Mouse (Mus musculus): ENCODE measurements around the gene Dcxr. TPM values are rescaled to one million over a fixed set of nuclear protein-coding genes. Genes with fewer than 3 reads are reported as not detected.
"Not testable (repeated sequence)": the region's sequence is repeated elsewhere in the genome, so short reads cannot be mapped to it uniquely, and the experiment has no call there.

Dcxr gene
- 6.5 and 7.3 TPM in 2 replicates for polyA plus RNA-seq (2015; fragmentation: Nextera tagmentation; extraction: Ambion mirVana)

- WGBS, result 1% methylated on average over 14 of the region's 14 CpGs
These were observed at the start of gene Dcxr for GRCm38 (mm10) chr11:120727169-120727527. Gene Dcxr, minus strand, starts transcription at chr11:120727281.

GRCm38 (mm10) chr11:120775774-120776469 is 48.8 kb upstream of the Dcxr start:
- Histone ChIP-seq H3K27ac (no peak overlapping the region), H3K4me1 (replicated peaks) (peaks cover 13% of the 10 kb centered on the region; the same call in 1 of the 2 replicates), H3K36me3 (peaks cover 13% of the 10 kb centered on the region), H3K4me2 (replicated peaks) (no peak overlapping the region), H3K9me3 (no peaks in the 10 kb centered on the region), H3K4me3 (replicated peaks) (no peak overlapping the region), H3K27me3 (no peaks in the 10 kb centered on the region), H3K9ac (replicated peaks) (no peak overlapping the region)
- peak; percentile 88 for ATAC-seq
- whole genome bisulfite sequencing, result 27% methylated on average over 15 of the region's 15 CpGs

More at GRCm38 (mm10) chr11:120727169-120727527, at the start of gene Dcxr:
- peak within 1 kb of the TSS; percentile 81 for H3K4me2 ChIP-seq (replicated peaks)
- H3K27ac ChIP-seq, result no peak within 1 kb of the TSS
- no peaks in the 10 kb centered on the region for H3K36me3 ChIP-seq
- H3K4me1 ChIP-seq (replicated peaks), result peaks cover 20% of the 10 kb centered on the region
- no peaks in the 10 kb centered on the region for H3K9me3 ChIP-seq
- peak within 1 kb of the TSS; percentile 65 for H3K9ac ChIP-seq (replicated peaks)
- peak within 1 kb of the TSS; percentile 49 for H3K4me3 ChIP-seq (replicated peaks)
- peaks cover 49% of the 10 kb centered on the region for H3K27me3 ChIP-seq
- peak; percentile 86 for ATAC-seq

- no peaks in the 10 kb centered on the region for H3K9me3 ChIP-seq
- H3K27ac ChIP-seq, result no peak overlapping the region
- no peak overlapping the region for H3K4me2 ChIP-seq (replicated peaks)
- 87% methylated on average over 7 of the region's 7 CpGs for WGBS
- H3K27me3 ChIP-seq, result no peaks in the 10 kb centered on the region
- peaks cover 13% of the 10 kb centered on the region; the same call in 1 of the 2 replicates for H3K4me1 ChIP-seq (replicated peaks)
- no peak overlapping the region for H3K4me3 ChIP-seq (replicated peaks)
- ATAC-seq, result no peak
- H3K36me3 ChIP-seq, result no peaks in the 10 kb centered on the region
- no peak overlapping the region for H3K9ac ChIP-seq (replicated peaks)
These were observed 46.5 kb upstream of the Dcxr start for GRCm38 (mm10) chr11:120773463-120774190.

DNA sequence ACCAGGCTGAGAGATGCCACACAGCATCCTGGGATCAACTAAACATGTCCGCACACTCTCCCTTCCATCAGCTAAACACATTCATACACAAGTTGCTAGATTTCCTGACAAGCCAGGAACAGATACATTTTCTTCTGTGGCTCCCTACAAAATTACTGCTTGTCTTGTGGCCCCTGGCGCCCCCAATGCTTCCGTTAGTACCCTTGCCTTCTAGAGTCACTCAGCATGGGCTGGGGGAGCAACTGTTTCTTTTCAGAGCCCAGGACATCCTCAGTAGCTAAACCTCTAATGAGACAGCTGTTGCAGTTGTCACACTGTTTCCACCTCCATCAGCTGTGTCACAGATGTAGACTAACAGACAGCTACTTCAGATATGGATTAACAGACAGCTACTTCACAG is 45.7 kb upstream of the Dcxr start:
- 81% methylated on average over 3 of the region's 3 CpGs for WGBS

DNA sequence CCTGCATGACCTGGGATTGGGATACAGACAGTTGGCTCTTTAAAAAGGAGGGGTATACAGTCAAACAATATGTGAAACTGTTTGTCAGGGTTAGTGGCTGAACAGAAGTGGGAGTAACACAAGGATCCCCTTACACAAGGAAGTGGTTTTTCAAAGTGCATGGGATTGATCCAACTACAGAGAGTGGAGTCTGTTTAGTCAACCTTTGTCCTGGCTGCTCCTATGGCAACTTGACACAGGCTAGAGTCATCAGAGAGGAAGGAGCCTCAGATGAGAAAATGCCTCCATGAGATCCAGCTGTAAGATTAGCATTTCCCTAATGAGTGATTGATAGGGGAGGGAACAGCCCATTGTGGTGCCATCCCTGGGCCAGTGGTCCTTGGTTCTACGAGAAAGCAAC is 41.1 kb upstream of the Dcxr start:
- H3K36me3 ChIP-seq, result no peaks in the 10 kb centered on the region
- no peaks in the 10 kb centered on the region for H3K27me3 ChIP-seq
- no peak for ATAC-seq
- no peak overlapping the region for H3K27ac ChIP-seq
- 62% methylated on average over 1 of the region's 1 CpGs for WGBS
- H3K4me3 ChIP-seq (replicated peaks), result no peak overlapping the region
- no peaks in the 10 kb centered on the region for H3K4me1 ChIP-seq (replicated peaks)
- H3K9ac ChIP-seq (replicated peaks), result no peak overlapping the region
- H3K9me3 ChIP-seq, result no peaks in the 10 kb centered on the region
- H3K4me2 ChIP-seq (replicated peaks), result no peak overlapping the region

More for the DNA sequence above, 45.7 kb upstream of the Dcxr start:
- no peak overlapping the region for H3K9ac ChIP-seq (replicated peaks)
- H3K4me1 ChIP-seq (replicated peaks), result peaks cover 13% of the 10 kb centered on the region; the same call in 1 of the 2 replicates
- ATAC-seq, result no peak
- H3K9me3 ChIP-seq, result no peaks in the 10 kb centered on the region
- H3K4me3 ChIP-seq (replicated peaks), result no peak overlapping the region
- no peaks in the 10 kb centered on the region for H3K27me3 ChIP-seq
- no peak overlapping the region for H3K27ac ChIP-seq
- no peaks in the 10 kb centered on the region for H3K36me3 ChIP-seq
- H3K4me2 ChIP-seq (replicated peaks), result no peak overlapping the region

DNA sequence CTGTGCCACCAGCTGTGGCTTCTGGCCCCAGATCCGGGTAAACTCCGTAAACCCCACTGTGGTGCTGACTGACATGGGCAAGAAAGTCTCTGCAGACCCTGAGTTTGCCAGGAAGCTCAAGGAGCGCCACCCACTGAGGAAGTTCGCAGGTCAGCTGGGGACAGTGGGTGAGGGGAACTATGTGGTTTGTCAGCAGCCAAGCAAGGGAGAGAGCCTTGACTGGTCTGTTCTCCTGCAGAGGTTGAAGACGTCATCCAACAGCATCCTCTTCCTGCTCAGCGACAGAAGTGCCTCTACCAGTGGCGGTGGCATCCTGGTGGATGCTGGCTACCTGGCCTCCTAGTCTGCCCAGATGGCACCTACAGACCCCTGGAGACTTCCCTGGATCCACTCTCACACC is 39.9 kb upstream of the Dcxr start:
- H3K9me3 ChIP-seq; H3K27me3 ChIP-seq; H3K27ac ChIP-seq; H3K4me3 ChIP-seq (replicated peaks); H3K4me2 ChIP-seq (replicated peaks); H3K36me3 ChIP-seq; ATAC-seq; H3K9ac ChIP-seq (replicated peaks); H3K4me1 ChIP-seq (replicated peaks): not testable (repeated sequence)
- 77% methylated on average over 4 of the region's 7 CpGs for WGBS

GRCm38 (mm10) chr11:120763121-120763999 is 36.3 kb upstream of the Dcxr start:
- H3K4me2 ChIP-seq (replicated peaks), result 0 out of 2 replicates have a peak overlapping the region, but pooled peaks have one; percentile 23
- not testable (repeated sequence) for H3K4me1 ChIP-seq (replicated peaks)
- 6% methylated on average over 9 of the region's 23 CpGs for WGBS

GRCm38 (mm10) chr11:120762672-120763041 is 35.6 kb upstream of the Dcxr start, which contains the start of gene Hmga1b:
Gene Hmga1b, plus strand, starts transcription at chr11:120762794.
- not testable (repeated sequence) for H3K27ac ChIP-seq; H3K4me1 ChIP-seq (replicated peaks); H3K36me3 ChIP-seq; ATAC-seq; H3K9ac ChIP-seq (replicated peaks); H3K4me3 ChIP-seq (replicated peaks)
- Histone ChIP-seq H3K4me2 (replicated peaks) (0 out of 2 replicates have a peak within 1 kb of the TSS, but pooled peaks have one; percentile 23), H3K27me3 (peaks cover 11% of the 10 kb centered on the region), H3K9me3 (peaks cover 11% of the 10 kb centered on the region; the same call in 1 of the 2 replicates)
- 29% methylated on average over 14 of the region's 14 CpGs for WGBS

More at GRCm38 (mm10) chr11:120763121-120763999, 36.3 kb upstream of the Dcxr start:
- H3K4me3 ChIP-seq (replicated peaks); H3K9me3 ChIP-seq; H3K36me3 ChIP-seq; H3K9ac ChIP-seq (replicated peaks); H3K27ac ChIP-seq: not testable (repeated sequence)
- peak; percentile 63 for ATAC-seq
- H3K27me3 ChIP-seq, result peaks cover 11% of the 10 kb centered on the region

DNA sequence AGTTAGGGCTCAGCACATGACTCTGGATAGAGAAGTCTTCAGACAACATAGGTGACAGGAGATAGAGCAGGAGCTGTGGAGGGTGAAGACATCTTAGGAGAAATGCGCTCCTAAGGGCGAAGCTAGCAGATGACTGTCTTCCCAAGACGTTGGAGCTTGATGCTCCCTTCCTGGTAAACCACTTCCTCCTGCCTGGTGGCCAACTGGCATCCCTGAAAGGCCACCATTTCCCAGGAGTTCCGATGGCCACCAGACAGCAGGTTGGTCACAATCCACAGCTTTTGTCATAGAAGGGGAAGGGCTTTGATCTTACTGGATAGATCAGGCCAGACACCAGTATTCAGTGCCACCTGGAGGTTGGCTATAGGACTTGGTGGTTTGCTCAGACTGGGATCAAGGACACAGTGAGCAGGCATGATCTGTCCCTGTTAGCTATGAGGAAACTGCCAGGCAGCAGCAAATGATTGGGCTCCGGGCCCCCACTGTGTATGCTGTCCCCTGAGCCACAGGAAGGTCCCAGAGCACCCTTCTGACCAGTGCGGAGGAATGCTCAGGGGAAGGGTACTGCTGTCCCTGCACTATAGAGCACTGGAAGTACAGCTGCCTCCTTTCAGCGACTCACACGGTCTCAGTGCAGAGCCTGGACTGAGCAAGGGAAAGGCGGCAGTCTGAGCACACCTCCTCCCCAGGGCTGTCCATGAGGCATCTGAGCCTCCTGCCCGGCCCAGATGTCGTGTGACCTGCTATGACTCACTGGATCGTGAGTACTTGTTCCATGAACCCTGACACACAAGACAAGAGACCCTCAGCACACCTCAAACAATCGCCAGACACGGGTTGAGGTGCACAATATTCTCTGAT is 35.0 kb upstream of the Dcxr start:
- no peaks in the 10 kb centered on the region for H3K36me3 ChIP-seq
- H3K27me3 ChIP-seq, result peaks cover 11% of the 10 kb centered on the region
- no peak for ATAC-seq
- H3K4me3 ChIP-seq (replicated peaks), result no peak overlapping the region
- no peaks in the 10 kb centered on the region for H3K4me1 ChIP-seq (replicated peaks)
- H3K9me3 ChIP-seq, result peaks cover 11% of the 10 kb centered on the region; the same call in 1 of the 2 replicates
- H3K4me2 ChIP-seq (replicated peaks), result no peak overlapping the region
- 74% methylated on average over 14 of the region's 14 CpGs for WGBS
- H3K27ac ChIP-seq, result no peak overlapping the region
- no peak overlapping the region for H3K9ac ChIP-seq (replicated peaks)

DNA sequence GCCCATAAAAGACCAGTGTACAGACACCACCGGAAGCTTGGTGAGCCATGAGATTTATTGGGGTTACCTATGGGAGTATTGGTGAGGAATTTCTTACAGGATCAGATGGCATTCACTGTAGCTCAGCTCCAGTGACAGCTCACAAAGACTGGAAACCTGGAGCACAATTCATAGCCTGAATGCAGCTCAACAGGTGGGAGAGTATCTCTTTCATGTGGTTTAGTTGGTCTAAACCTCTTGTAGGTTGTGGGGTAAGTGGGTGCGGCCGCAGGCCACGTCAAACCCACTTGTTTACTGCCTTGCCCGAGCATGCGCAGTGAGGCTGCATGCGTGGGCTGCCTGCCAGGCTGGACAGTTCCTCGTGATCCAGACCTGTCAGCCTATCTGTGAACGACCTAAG is 33.2 kb upstream of the Dcxr start:
- Histone ChIP-seq H3K9me3 (peaks cover 11% of the 10 kb centered on the region; the same call in 1 of the 2 replicates), H3K9ac (replicated peaks) (no peak overlapping the region), H3K4me3 (replicated peaks) (no peak overlapping the region), H3K4me1 (replicated peaks) (no peaks in the 10 kb centered on the region), H3K4me2 (replicated peaks) (no peak overlapping the region), H3K27me3 (peaks cover 11% of the 10 kb centered on the region), H3K27ac (no peak overlapping the region), H3K36me3 (no peaks in the 10 kb centered on the region)
- ATAC-seq, result no peak
- WGBS, result 91% methylated on average over 9 of the region's 9 CpGs

DNA sequence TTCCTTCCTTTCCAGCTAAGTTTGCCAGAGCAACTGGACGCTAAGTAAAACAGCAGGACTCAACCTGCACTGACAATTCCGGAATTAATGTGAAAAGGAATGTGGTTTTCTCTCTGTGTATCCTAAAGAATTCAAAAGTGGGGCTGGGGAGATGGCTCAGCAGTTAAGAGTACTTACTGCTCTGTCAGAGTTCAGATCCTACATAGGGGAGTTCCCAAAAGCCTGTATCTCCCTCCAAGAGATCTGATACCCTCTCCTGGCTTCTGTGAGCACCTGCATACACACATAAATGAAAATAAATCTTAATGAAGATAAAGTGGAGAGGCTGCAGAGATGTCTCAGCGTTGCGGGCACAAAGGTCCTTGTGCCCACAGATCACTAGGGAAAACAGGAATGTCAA is 24.5 kb upstream of the Dcxr start:
- Histone ChIP-seq H3K9me3 (no peaks in the 10 kb centered on the region), H3K4me1 (replicated peaks) (no peaks in the 10 kb centered on the region), H3K4me3 (replicated peaks) (no peak overlapping the region), H3K9ac (replicated peaks) (no peak overlapping the region), H3K27me3 (no peaks in the 10 kb centered on the region), H3K27ac (no peak overlapping the region), H3K36me3 (no peaks in the 10 kb centered on the region), H3K4me2 (replicated peaks) (no peak overlapping the region)
- WGBS, result 78% methylated on average over 4 of the region's 4 CpGs
- ATAC-seq, result no peak
